Mouse (Mus musculus): ENCODE measurements around the gene Pdilt.
"Not testable (repeated sequence)": the region's sequence is repeated elsewhere in the genome, so short reads cannot be mapped to it uniquely, and the experiment has no call there.

Pdilt gene

DNA sequence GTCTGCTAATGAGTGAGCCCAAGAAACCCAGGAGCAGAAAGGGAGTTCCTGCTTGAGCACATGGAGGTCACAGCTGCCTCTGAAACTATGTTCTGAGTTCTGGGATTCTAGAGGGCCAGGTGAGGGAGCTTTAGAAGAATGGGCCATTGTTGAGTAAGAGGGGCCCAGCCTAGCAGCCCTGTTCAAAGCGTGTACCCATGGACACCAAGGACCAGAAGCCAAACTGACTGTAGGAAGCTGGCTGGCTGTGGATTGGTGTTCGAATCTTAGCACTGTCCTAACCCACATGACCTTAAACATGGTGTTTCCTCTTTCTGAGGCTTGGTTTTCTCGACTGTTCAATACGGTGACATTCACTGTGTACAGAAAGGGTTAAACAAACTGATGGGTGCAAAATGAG is at the start of gene Pdilt:
TSS of gene Pdilt (minus strand) at position 101 of the 400 bp plus-strand sequence.
- no peak for DNase-seq

DNA sequence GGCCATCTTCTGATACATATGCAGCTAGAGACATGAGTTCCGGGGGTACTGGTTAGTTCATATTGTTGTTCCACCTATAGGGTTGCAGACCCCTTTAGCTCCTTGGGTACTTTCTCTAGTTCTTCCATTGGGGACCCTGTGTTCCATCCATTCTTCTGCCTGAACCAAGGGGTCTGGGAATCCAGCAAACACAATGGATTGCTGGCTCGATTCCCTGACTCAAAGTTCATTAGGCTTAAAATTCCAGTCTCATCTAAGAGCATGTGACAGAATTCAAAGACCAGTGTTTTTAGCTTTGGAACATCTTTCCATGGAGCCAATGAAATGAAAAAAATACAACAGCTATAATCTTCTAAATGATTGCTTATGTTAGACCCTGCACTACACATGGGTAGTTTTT is 39.2 kb upstream of the Pdilt start:
- DNase-seq, result not testable (repeated sequence)

DNA sequence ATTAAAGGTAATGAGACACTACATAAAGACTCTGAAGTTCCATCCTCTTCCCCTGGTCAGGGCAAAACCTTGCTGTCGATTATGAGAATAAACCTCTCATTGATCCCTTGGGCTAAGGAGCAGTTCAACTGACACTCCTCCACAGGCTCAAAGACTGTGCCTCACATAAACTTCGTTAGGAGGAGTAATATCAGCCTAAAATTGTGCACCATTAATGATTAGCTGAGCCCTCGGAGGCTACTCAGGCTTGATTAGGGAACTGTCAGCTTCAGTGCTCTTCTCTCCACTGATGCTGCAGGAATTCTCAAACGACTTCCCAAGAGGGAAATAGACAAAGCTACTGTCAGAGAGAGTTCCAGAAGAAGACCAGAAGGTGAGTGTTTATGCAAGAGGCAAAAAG is 38.2 kb upstream of the Pdilt start:
- DNase-seq, result no peak

DNA sequence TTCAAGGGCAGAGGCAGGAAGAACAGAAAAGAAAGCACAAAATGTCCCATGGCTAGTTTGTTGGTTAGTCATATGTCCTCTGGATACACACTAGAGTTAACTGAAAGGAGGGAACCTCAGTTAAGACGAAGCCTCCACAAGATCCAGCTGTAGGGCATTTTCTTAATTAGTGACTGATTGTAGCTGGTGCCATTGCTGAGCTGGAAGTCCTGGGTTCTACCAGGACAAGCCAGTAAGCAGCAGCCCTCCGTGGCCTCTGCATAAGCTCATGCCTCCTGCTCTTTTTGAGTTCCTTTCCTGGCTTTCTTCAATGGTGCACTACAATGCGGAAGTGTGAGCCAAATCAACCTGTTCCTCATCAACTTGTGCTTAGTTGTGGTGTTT is 37.2 kb upstream of the Pdilt start:
- DNase-seq, result no peak

DNA sequence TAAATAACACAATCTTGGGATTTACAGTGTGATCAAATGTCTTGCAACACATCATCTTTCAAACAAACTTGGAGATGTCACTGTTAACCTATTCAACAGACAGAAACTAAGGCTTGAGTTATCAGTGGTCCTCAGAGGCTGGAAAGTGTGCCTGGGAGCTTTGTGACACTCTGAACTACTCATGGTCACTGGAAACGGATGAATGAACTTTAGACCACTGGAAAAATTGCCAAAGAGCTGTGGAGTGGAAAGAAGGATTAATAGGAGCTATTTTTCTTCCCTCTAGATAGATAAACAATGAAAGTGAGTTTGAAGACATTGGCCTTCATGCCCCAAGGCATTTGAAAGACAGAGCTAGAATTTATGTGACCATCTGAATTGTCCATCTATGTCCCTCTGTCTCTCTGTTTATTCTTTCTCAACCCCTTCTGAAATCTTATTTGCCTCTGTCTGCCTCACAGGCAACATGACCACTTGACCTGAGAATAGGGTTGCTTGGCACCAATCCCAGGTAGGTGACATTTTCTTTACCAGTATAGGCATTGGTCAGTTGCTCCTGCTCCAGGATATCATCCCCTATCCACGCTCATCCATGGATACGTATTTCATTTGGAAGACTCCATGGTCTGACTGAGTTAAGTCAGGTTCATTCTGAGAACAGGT is 36.6 kb upstream of the Pdilt start:
- no peak for DNase-seq

DNA sequence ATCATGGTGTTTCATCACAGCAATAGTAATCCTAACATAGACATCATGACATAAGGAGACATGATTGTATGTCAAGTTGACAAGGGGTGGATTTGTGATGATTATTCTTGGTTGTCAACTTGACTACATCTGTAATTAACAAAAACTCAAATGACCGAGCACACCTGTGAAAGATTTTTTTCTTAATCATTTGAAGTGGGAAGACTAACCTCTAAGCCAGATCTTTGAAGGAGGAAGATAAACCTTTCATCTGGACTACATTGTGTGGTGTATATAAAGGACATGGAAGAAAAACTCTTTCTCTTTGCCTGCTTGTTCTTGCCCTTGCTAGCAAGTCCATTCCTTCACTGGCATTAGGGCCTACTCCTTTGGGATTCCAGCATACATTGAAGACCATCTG is 30.8 kb upstream of the Pdilt start, which contains the start of gene Acsm2:
TSS of gene Acsm2 (plus strand) at position 301 of the 400 bp plus-strand sequence.
- DNase-seq, result no peak

DNA sequence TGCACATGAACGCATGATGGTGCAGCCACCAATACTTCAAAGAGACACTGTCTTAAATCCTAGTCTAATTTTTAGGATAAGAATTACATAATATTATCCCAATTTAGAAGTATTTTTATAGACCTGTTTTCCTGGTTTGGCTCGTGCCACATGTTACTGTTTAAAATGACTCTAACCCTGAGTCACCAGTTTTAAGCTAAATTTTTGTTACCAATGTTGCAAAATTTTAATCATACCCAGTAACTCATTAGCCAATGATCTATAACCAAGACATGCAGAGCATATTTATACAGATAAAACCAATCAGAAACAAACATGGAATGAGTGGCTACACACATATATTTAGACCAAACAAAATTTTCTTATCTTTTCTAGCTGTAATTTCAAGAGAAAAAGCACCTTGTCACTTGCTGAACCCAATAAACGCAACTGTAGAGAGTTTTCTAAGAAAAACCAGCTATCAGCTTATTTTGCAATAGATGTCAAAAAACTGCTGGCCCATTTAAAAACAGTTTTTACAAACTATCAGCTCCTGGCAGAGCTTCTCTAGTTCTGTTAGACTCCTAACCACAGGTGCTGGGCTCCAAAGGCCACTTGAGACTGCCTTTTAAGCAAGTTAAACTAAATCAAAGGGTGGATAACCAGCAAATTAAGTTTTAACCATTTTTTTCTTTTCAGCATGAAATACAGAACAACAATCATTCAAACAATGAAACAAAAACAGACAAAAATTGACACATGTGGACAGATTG is 27.4 kb upstream of the Pdilt start:
- DNase-seq, result no peak

DNA sequence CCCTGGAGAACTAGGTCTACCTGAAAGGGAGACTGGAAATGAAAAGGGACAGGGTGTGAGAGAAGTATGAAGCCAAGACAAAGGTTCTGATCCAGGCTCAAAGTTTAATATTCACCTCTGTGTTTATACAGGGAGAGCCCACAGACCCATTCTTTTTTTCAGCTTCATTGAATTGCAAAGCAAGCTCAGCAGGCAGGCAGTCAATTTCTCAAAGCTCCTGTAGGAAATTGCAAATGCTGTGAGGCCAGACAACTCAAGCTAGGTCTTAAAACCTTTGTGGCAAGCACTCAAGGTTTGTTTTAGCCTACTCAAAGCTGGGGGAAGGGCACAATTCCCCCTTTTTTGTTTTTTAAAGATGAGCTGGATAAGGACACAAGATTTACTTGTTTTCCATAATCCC is 22.3 kb upstream of the Pdilt start:
- no peak for DNase-seq

DNA sequence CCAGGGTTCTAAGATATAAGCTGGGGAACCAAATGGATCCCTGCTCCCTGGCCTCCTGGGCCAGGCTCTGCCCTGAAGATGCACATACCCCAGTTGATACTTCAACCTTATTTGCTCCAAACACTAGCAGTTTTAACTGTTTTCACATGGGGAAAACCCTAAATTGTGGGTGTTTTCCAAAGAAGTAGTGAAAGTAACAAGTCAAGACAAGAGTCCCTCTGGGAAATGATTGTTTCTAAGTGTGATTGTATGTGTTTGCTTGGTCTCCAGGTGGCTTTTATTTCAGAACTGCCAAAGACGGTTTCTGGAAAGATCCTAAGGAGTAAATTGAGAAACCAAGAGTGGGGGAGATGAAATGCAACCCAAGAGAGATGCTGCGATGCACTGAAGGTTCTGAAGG is 19.2 kb upstream of the Pdilt start:
- DNase-seq, result no peak

DNA sequence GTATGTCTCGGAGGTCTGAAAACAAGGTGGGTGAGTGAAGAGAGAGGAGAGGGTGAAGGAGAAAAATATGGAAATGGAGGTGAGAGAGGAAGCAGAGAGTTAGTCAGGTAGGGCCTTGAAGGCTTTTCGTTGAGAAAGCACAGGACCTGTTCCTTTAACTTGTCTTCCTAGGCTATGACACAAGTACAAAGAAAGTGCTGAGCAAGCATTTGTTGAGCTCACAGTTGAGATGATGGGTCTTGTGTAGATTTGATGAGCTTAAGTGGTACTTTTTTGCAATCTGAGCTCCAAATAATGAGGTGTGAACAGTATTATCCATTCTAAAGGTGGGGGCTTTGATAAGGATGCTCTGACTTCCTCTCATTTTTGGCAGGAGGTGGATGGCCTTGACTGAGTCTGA is 11.1 kb upstream of the Pdilt start:
- DNase-seq, result no peak

DNA sequence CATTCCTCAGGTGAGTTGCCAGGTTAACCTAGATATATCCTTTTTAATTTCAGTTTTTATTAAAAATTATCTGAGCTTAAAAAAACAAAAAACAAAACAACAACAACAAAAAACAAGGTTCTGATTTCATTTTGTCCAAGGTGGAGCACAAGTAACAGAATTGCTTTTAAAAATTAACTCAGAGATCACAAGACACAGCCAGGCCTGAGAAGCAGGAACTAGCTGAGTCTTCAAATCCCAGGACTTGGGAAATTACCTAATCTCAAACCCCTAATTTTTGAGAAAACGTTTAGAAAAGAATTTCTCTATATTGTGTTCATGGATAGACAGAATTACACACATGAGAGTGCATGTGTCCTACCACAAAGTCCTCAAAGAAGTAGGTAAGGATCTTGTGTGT is 9.6 kb upstream of the Pdilt start:
- DNase-seq, result no peak

DNA sequence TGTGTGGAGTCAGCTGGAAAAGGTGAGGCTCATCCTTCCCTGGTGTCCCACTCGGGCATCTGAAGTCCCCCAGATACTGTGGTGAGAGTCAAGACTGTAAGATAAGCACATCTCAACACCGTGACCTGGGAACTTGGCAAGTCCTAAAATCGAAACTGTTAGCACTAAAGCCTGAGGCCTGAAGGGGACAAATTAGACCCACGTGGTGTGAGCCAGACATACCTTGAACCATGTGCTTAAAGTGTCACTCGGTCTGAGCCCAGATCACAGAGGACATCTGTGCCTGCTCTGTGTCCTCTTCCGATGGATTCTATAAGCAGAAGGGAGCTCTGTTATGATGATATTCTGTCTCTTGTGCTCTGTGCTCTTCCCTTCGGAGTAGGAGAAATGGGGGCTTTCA is 5.3 kb upstream of the Pdilt start:
- DNase-seq, result no peak

DNA sequence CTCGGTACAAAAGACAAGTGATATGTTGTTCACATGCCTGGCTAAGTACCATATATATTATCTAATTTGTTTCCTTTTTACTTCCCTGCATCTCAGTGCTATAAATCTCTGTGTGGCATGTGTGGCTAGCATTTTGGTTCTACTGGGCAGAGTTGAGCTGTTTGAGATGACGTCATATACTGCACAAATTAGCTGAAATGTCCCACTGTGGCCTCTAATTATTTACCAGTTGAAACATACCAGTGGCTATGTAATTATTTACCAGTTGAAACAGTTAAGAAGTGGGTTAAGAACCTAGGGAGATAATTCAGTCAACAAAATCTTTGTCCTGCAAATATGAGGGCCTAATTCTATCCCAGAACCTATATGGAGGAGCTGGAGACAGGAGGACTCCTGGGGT is 4.3 kb upstream of the Pdilt start:
- no peak for DNase-seq

DNA sequence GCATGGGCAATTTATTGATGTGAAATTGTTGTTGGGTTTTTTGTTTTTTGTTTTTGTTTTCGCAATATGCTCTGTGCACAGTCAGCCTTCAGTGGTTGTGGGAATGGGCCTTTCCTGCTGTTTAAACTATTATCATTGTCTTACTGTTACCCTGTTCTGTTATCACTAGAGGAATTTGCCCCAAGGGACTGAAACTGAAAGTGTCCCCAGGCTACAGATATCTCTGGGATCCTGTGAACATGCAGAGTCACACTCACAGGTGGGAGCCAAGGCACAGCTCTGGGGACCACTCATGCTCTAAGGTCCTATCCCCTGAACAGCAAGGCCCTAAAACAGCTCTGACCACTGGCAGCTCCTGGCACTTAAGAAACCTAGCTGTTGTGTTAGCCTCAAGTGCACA is 3.8 kb upstream of the Pdilt start:
- DNase-seq, result no peak

DNA sequence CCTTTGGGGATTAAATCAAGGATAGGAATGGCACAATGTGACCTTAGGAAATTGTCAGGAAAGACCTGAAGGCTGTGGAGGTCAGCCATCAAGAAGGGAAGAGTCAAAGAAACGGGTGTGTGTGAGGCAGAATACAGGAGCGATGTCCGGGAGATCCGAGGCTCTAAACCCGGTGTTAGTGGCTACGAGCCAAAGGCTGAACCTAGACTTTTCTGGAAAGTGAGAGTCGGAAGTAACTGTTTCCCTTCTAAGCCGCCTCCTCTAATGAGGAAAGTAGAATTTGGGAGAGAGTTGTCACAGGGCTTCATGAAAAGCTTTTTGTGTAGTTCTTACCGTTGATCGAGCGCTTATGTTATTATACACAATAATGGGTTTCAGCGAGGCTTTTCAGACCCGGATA is 3.2 kb upstream of the Pdilt start:
- no peak for DNase-seq

DNA sequence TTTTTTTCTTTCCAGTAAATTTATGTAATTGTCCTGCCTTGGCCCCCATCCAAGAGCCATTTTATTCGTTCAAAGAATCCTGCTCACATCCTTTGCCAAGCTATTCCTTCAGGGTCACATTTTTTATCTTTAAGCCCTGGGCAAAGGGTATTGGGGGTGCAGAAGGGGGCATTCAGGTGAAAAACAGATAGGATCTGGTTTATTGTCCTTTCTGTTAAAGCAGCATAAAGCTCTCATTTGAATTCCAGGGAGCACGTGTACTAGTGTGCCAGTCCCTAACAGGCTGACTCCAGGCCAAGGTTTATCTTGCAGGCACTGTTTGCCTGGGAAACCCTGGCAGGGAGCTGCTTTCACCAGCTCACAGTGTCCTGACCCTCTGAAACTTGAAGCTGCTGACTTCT is 2.6 kb upstream of the Pdilt start:
- DNase-seq, result no peak

DNA sequence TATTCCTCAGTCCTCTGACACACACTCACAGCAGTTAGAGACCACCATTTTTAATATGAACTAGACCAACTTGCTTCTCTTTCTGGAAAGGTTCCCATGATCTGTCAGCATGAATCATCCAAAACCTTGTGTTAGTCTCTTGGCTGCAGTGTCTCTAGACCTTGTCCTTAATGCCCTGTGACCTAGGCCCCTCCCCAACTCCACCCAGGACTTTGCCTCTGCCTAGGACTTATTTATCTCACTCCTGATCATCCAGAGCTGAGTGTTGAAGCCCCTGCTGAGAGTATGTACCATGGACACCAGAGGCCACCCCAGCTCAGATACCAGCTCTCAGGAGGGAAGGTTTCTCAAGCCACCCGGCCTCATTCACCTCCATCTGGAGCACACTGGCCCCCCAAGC is 904 bp downstream of the Pdilt start:
- no peak for DNase-seq

DNA sequence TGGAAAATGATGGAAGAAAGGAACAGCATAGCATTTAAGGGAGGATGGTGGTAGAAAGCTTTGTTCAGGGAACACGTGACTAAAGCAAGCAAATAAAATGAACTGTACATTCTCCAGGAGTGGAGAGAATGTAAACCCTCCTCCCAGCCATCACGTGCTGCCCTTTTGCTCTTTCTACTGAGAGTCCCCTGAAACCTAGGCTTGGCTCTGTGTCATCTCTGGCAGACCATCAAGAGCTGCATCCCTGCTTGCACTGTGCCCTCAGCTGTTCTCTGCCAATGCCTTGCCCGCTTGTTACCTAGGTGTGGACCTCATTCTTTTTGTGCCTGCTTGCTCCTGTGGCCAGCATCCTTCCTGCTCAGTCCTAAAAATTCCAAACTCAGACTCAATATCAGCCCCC is 1.5 kb downstream of the Pdilt start:
- no peak for DNase-seq

DNA sequence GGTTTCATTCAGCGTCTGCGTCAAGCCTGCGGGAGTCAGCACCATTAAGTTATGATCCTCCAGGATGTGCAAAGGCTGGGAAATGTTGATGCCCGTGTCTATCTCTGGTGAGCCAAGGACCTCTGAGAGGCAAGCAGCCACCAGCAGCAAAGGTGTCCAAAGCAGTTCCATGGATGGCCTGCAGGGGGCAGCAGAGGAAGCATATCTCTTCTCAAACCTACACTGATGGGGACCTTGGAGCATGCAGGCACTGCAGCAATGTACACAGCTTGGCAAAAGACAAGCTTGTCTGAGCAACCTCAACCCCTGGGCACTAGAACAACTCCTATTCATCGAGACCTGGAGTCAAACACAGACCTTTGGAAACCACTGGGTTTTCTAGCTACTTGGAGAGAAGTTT is 3.6 kb downstream of the Pdilt start:
- DNase-seq, result peak; percentile 60

DNA sequence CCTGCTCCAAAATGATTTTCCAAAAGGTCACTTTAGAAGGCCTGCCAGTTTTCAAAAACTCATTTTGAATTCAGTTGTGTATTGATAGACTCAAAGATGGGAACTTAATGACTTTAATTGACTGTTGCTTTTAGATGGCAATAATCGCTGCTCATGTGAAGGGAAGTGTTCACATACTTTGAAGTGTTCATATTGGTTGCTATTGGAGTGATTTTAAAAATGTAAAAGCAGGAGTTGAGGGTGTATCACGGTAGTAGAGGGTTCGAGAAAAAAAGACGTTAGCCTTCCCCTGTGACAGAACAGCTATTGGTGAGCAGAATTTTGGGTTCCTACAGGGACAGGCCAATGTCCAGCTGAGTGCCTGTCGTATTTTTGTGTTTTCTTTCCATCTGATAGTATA is 4.1 kb downstream of the Pdilt start, which contains the start of gene Acsm5:
TSS of gene Acsm5 (plus strand) at position 301 of the 400 bp plus-strand sequence.
- DNase-seq, result no peak

DNA sequence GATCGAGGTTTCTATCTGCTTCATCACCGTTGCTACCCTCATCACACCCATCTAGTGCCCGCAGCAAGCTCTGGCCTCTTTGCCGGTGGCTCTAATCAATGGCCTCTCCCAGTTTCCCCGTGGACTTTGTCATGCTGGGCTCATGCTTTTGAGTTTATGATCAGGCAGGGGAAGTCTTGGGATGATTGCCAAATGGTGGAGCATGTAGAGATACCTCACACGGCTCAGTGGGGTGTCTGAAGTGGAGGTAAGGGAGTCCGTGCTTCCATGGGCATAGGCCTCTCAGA is 7.1 kb downstream of the Pdilt start:
- DNase-seq, result no peak

DNA sequence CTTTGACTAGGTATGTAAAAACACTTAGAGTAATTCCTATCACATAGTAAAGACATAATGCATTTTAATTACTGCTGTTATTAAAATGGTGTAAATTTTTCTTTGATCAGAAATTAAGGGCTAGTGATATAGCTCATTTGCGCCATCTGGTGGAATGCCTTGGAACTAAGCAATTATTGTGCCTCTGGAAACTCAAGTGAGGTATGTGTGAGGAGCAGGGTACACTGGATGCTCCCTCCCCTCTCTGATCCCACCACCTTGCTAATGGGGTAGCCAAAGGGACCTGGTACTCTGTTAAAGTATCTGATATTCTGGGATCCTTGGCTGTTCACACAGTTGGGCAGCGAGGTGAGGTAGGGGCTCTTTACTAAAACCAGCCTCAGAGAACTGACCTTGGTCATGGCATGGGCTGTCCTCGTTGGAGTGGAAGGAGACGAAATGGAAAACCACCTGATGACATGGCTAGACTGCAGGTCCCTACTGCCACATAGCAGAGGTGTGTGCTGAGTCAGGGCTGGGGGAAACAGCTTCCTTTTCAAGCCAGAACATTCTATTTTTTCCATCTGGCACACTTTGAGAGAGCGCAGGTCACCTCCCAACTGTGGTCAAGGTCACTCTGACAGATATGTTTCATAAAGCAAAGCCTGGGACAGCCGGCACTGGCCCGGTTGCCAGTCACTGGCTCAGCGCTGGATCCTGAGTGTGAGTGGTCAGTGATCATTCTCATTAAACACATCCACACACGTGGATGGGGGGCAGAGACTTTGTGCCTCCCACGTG is 7.6 kb downstream of the Pdilt start:
- no peak for DNase-seq

DNA sequence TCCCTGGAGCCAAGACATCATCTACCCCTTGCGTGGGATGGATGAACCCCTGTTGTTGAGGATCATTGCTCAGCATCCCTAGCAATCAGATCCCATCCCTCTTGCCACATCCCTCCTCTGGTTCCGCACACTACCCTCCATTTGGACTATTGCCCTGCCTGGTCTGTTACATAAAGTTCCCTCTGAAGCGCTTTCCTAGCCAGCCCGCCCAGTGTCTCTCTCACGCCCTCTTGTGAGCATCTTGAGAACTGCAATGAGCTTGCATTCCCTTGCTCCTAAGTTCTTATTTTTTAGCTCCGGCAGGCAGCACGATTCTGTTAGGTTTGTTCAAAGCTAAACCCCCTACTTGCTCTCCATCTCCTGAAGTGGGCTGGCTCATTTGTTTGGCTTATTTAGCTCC is 10.2 kb downstream of the Pdilt start:
- peak; percentile 34 for DNase-seq

DNA sequence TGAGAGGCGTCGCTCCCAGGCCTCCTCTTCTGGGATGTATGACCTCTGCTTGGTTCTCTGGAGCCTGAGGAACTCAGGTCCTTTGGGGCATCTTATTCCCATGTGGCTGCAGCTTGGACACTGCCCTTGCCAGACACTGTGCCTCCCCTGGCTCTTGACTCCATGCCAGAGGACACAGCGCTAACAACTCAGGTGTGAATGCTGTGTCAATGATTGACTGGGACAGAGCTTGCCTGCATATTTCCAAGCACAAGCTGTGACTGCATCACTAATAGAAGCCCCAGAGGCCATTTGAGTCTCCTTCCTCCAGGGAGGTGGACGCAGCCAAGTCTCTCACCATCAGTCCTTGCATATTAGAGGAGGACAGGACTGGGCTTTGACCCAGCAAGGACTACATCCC is 12.1 kb downstream of the Pdilt start:
- DNase-seq, result no peak
